ENCODE assay signal across 14 mouse cellular contexts in genomic region chr12:82388144-82388543, GRCm38 (mm10).
A peak's percentile ranks its signal among the peaks of the same experiment; 100 is the strongest.
DNase-seq lines count a peak whose midpoint lies in the region; ATAC-seq and TF ChIP-seq lines count a peak whose summit lies in the region.
"Had no signal": no experiment of that assay in that cellular context is flagged by ENCODE, and none has a peak within 500 bp of the region (broad histone marks: within the 10 kb centered on the region; RNA-seq: fewer than 3 reads in every experiment).

No protein-coding gene starts in this region.

- no peak for ATAC-seq in kidney, postnatal 0 days (replicated peaks; ENCODE audit: low FRiP score, low read depth)
- no peak for ATAC-seq in midbrain, postnatal 0 days (ENCODE audit: low FRiP score)
- ATAC-seq in midbrain, embryonic 16.5 days: no peak
- ATAC-seq: intestine, embryonic 16.5 days had no signal

- no peaks in the 10 kb centered on the region for H3K27me3 ChIP-seq in kidney, postnatal 0 days (ENCODE audit: insufficient read depth, low read length)
- H3K27me3 ChIP-seq in midbrain, postnatal 0 days (ENCODE audit: insufficient read depth, low read length): no peaks in the 10 kb centered on the region
- no peaks in the 10 kb centered on the region for H3K27me3 ChIP-seq in midbrain, embryonic 16.5 days (ENCODE audit: control insufficient read depth, insufficient read depth, low read depth, low read length)
- H3K27me3 ChIP-seq: embryonic facial prominence, embryonic 13.5 days had no signal

- no peak overlapping the region for H3K4me3 ChIP-seq in gastrocnemius, adult 2 months
- no peak overlapping the region for H3K4me3 ChIP-seq in kidney, postnatal 0 days (replicated peaks; ENCODE audit: low read depth, low read length)
- no peak overlapping the region for H3K4me3 ChIP-seq in midbrain, postnatal 0 days (ENCODE audit: low read depth, low read length)
- H3K4me3 ChIP-seq in midbrain, embryonic 16.5 days (ENCODE audit: low read depth, low read length): no peak overlapping the region
- H3K4me3 ChIP-seq: embryonic facial prominence, embryonic 13.5 days; heart, embryonic 10.5 days had no signal

- no peak for DNase-seq in gastrocnemius, adult 2 months
- DNase-seq in gastrocnemius, postnatal 14 days: no peak
- DNase-seq in kidney, postnatal 0 days (ENCODE audit: low spot score): no peak
- DNase-seq in kidney, postnatal 4 days: no peak
- DNase-seq in midbrain, postnatal 0 days (ENCODE audit: low spot score): no peak
- no peak for DNase-seq in adrenal gland, adult 18-20 months (ENCODE audit: low spot score in 2 of 2)
- DNase-seq: adrenal gland, postnatal 10 days; gastrocnemius, postnatal 10 days; heart, postnatal 10 days had no signal

- peaks cover 12% of the 10 kb centered on the region for H3K36me3 ChIP-seq in kidney, postnatal 0 days (ENCODE audit: insufficient read depth, low read length)
- no peaks in the 10 kb centered on the region for H3K36me3 ChIP-seq in midbrain, postnatal 0 days (ENCODE audit: insufficient read depth, low read length)
- H3K36me3 ChIP-seq in midbrain, embryonic 16.5 days (ENCODE audit: control insufficient read depth, insufficient read depth, low read length): no peaks in the 10 kb centered on the region

- intact Hi-C loops in gastrocnemius, adult 2 months (cut with DNase I): no loop called here
- intact Hi-C loops in gastrocnemius, postnatal 14 days (cut with DNase I; ENCODE audit: low total_unique reads): no loop called here

- H3K9ac ChIP-seq in kidney, postnatal 0 days (ENCODE audit: low read depth, low read length): no peak overlapping the region
- no peak overlapping the region for H3K9ac ChIP-seq in midbrain, postnatal 0 days (replicated peaks; ENCODE audit: low read length, poor library complexity, severe bottlenecking)
- H3K9ac ChIP-seq in midbrain, embryonic 16.5 days (ENCODE audit: low read depth, low read length): no peak overlapping the region
- H3K9ac ChIP-seq: embryonic facial prominence, embryonic 13.5 days; hindbrain, embryonic 14.5 days had no signal

- no peak overlapping the region for H3K4me2 ChIP-seq in kidney, postnatal 0 days (ENCODE audit: low read length)
- H3K4me2 ChIP-seq in midbrain, postnatal 0 days (ENCODE audit: low read depth, low read length, poor library complexity, severe bottlenecking): no peak overlapping the region
- H3K4me2 ChIP-seq in midbrain, embryonic 16.5 days (ENCODE audit: low read length): no peak overlapping the region
- H3K4me2 ChIP-seq: embryonic facial prominence, embryonic 13.5 days; hindbrain, embryonic 14.5 days had no signal

- H3K4me1 ChIP-seq in kidney, postnatal 0 days (replicated peaks; ENCODE audit: insufficient read depth, low read length): no peaks in the 10 kb centered on the region
- peaks cover 3% of the 10 kb centered on the region; the same call in 1 of the 2 replicates for H3K4me1 ChIP-seq in midbrain, postnatal 0 days (ENCODE audit: insufficient read depth, low read length)
- peaks cover 5% of the 10 kb centered on the region for H3K4me1 ChIP-seq in midbrain, embryonic 16.5 days (ENCODE audit: control insufficient read depth, insufficient read depth, low read length)

- no peaks in the 10 kb centered on the region for H3K9me3 ChIP-seq in kidney, postnatal 0 days (replicated peaks; ENCODE audit: low read length)
- H3K9me3 ChIP-seq in midbrain, postnatal 0 days (ENCODE audit: low read length): no peaks in the 10 kb centered on the region
- H3K9me3 ChIP-seq in midbrain, embryonic 16.5 days (replicated peaks; ENCODE audit: control insufficient read depth, low read length, poor library complexity, severe bottlenecking): no peaks in the 10 kb centered on the region
- H3K9me3 ChIP-seq: embryonic facial prominence, embryonic 13.5 days; heart, embryonic 10.5 days had no signal

- TF ChIP-seq CTCF in gastrocnemius, adult 2 months (IDR thresholded peaks at IDR 0.05): peak; percentile 4; the same call in 1 of the 2 replicates
- peak; percentile 15; the same call in 1 of the 2 replicates for TF ChIP-seq CTCF in kidney, postnatal 0 days (IDR thresholded peaks at IDR 0.05; ENCODE audit: low read depth)
- TF ChIP-seq CTCF in midbrain, postnatal 0 days (IDR thresholded peaks at IDR 0.05): 0 out of 2 replicates have a peak, but pooled peaks have one; percentile 8

- H3K27ac ChIP-seq in gastrocnemius, adult 2 months: no peak overlapping the region
- H3K27ac ChIP-seq in kidney, postnatal 0 days: no peak overlapping the region
- no peak overlapping the region for H3K27ac ChIP-seq in midbrain, postnatal 0 days (ENCODE audit: low read depth, low read length)
- no peak overlapping the region for H3K27ac ChIP-seq in midbrain, embryonic 16.5 days (ENCODE audit: low read length)
- H3K27ac ChIP-seq: embryonic facial prominence, embryonic 13.5 days; heart, embryonic 10.5 days; hindbrain, embryonic 14.5 days had no signal
